Mouse (Mus musculus) forebrain, embryonic 16.5 days (tissue): ENCODE measurements around the gene Rnf150. TPM values are rescaled to one million over a fixed set of nuclear protein-coding genes. Genes with fewer than 3 reads are reported as not detected.

ENCODE experiments used
- ATAC-seq: fragments of 200-750 bp; cut with Nextera tagmentation; 2 replicates; pipeline ENCODE4 v1.8.0; 2017; ENCODE audit warnings: mild to moderate bottlenecking, moderate library complexity
- H3K27ac ChIP-seq: fragments of 300-500 bp; sonication (generic); 2 replicates; pipeline ENCODE4 v1.5.1; 2014; ENCODE audit warnings: low read length, control low read depth
- H3K27me3 ChIP-seq: fragments of 300-500 bp; sonication (generic); replicated peaks from 2 replicates; pipeline ENCODE4 v1.6.1; 2014; ENCODE audit warnings: low read length; ENCODE audit not compliant: control insufficient read depth, insufficient read depth
- H3K36me3 ChIP-seq: fragments of 300-500 bp; sonication (generic); 2 replicates; pipeline ENCODE4 v1.6.1; 2014; ENCODE audit not compliant: control insufficient read depth, insufficient read depth
- H3K4me1 ChIP-seq: fragments of 300-500 bp; sonication (generic); replicated peaks from 2 replicates; pipeline ENCODE4 v1.6.1; 2014; ENCODE audit warnings: low read length; ENCODE audit not compliant: control insufficient read depth, insufficient read depth
- H3K4me2 ChIP-seq: fragments of 300-500 bp; sonication (generic); 2 replicates; pipeline ENCODE4 v1.6.1; 2014; ENCODE audit warnings: mild to moderate bottlenecking, low read length, control low read depth
- H3K4me3 ChIP-seq: fragments of 300-500 bp; sonication (generic); replicated peaks from 2 replicates; pipeline ENCODE4 v1.5.1; 2014; ENCODE audit warnings: mild to moderate bottlenecking, low read length, control low read depth
- H3K9ac ChIP-seq: fragments of 300-500 bp; sonication (generic); replicated peaks from 2 replicates; pipeline ENCODE4 v1.6.1; 2014; ENCODE audit warnings: low read depth, low read length, control low read depth
- H3K9me3 ChIP-seq: fragments of 300-500 bp; sonication (generic); 2 replicates; pipeline ENCODE4 v1.6.1; 2016; ENCODE audit warnings: low read length; ENCODE audit not compliant: control insufficient read depth
- WGBS: fragments of 180-500 bp; shearing (Covaris S2); extraction: QIAGEN DNeasy Blood & Tissue Kit; methylation state at CpG from one replicate; pipeline ENCODE4 v1.1.7; 2014; 5-methylcytosine and 5-hydroxymethylcytosine counted together
- polyA plus RNA-seq: library from polyadenylated mRNA; unstranded; fragments of >200 nt; fragmentation: Nextera tagmentation; extraction: Ambion mirVana; gene quantifications from 2 replicates; pipeline ENCODE4 v1.2.1, GENCODE M21; 2015

The Rnf150 gene
- polyA plus RNA-seq, 1 experiment from 2014 or later, result 2.0 TPM

GRCm38 (mm10) chr8:82981244-82981855, 118.2 kb downstream of the Rnf150 start:
- WGBS, result 90% methylated on average over 4 of the region's 4 CpGs
- Histone ChIP-seq H3K9ac (no peak overlapping the region), H3K36me3 (no peaks in the 10 kb centered on the region), H3K27me3 (no peaks in the 10 kb centered on the region), H3K4me2 (no peak overlapping the region), H3K9me3 (no peaks in the 10 kb centered on the region), H3K4me3 (no peak overlapping the region), H3K4me1 (no peaks in the 10 kb centered on the region), H3K27ac (no peak overlapping the region)
- ATAC-seq, result peak; percentile 67

- no peaks in the 10 kb centered on the region; the same call in 1 of the 2 replicates for H3K4me1 ChIP-seq
- 59% methylated on average over 1 of the region's 1 CpGs for WGBS
- no peak overlapping the region for H3K4me3 ChIP-seq
- H3K4me2 ChIP-seq, result no peak overlapping the region
- ATAC-seq, result no peak
- no peaks in the 10 kb centered on the region for H3K27me3 ChIP-seq
- no peaks in the 10 kb centered on the region for H3K9me3 ChIP-seq
- H3K27ac ChIP-seq, result no peak overlapping the region
- H3K36me3 ChIP-seq, result no peaks in the 10 kb centered on the region
- no peak overlapping the region for H3K9ac ChIP-seq
These were observed 119.7 kb downstream of the Rnf150 start for GRCm38 (mm10) chr8:82982873-82983272.

- H3K27me3 ChIP-seq, result no peaks in the 10 kb centered on the region
- no peak overlapping the region for H3K9ac ChIP-seq
- no peak for ATAC-seq
- no peaks in the 10 kb centered on the region for H3K9me3 ChIP-seq
- H3K4me2 ChIP-seq, result no peak overlapping the region
- H3K36me3 ChIP-seq, result no peaks in the 10 kb centered on the region
- 83% methylated on average over 5 of the region's 5 CpGs for WGBS
- H3K27ac ChIP-seq, result no peak overlapping the region
- H3K4me1 ChIP-seq, result no peaks in the 10 kb centered on the region; the same call in 1 of the 2 replicates
- no peak overlapping the region for H3K4me3 ChIP-seq
These were observed 120.1 kb downstream of the Rnf150 start for GRCm38 (mm10) chr8:82983301-82983700.

GRCm38 (mm10) chr8:82992093-82992492, 128.9 kb downstream of the Rnf150 start:
- no peaks in the 10 kb centered on the region for H3K27me3 ChIP-seq
- H3K4me2 ChIP-seq, result no peak overlapping the region
- WGBS, result 64% methylated on average over 4 of the region's 4 CpGs
- H3K4me3 ChIP-seq, result no peak overlapping the region
- no peak for ATAC-seq
- H3K9ac ChIP-seq, result no peak overlapping the region
- no peaks in the 10 kb centered on the region for H3K9me3 ChIP-seq
- no peaks in the 10 kb centered on the region; the same call in 1 of the 2 replicates for H3K4me1 ChIP-seq
- H3K36me3 ChIP-seq, result no peaks in the 10 kb centered on the region
- no peak overlapping the region for H3K27ac ChIP-seq

DNA sequence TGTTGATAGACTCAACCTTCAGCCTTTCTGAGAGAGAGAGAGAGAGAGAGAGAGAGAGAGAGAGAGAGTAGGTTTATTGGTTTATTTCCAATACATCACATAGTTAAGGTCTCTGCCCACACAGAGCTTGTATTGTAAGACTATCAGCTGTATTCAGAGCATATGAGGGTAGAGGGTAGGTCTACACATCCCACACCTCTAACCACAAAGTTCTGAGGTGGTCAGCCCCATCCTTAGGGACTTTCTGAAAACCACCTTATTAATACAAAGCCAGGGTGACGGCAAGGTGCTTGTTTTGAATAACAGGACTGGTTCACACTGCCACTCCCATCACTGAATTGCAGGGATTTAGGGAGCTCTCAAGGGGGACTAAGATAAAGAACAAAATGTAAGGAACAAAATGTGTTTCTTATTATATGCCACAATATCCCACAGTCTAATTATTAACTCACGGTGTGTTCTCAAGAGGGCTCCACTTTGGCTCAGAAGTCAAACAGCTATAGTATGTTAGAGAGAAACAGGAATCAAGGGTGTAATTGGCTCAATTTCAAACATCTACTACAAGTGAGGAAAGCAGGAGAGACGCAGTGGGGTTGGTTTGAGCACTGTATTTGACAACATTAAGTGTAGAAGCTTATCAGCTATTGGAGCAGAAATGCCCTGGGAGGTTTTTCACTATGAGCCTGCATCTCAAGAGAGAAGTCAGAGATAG, 132.7 kb downstream of the Rnf150 start:
- no peak overlapping the region for H3K4me3 ChIP-seq
- no peaks in the 10 kb centered on the region for H3K36me3 ChIP-seq
- no peak overlapping the region for H3K9ac ChIP-seq
- H3K27ac ChIP-seq, result no peak overlapping the region
- 76% methylated on average over 3 of the region's 3 CpGs for WGBS
- H3K4me2 ChIP-seq, result no peak overlapping the region
- H3K4me1 ChIP-seq, result no peaks in the 10 kb centered on the region
- no peaks in the 10 kb centered on the region for H3K9me3 ChIP-seq
- H3K27me3 ChIP-seq, result no peaks in the 10 kb centered on the region
- ATAC-seq, result no peak

DNA sequence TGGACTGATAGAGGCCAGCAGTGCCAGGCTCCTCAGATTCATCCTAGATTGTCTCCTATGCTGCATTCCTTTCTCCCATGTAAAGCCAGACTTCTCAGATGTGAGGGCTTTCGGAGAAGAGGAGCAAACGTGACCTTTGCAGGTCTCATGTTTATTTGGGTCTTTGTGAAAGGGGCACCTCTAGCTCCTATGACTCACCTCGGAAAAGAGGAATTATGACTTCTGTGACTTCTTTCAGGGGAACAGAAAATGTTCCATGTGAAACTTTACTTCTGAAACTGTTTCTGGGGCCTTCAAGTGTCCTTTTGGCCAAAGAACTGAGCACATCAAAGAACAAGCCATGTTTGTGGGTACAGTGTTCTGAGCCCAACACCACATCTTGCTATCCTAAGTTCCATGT, 133.7 kb downstream of the Rnf150 start:
- Histone ChIP-seq H3K9me3 (no peaks in the 10 kb centered on the region), H3K27ac (no peak overlapping the region), H3K4me1 (no peaks in the 10 kb centered on the region), H3K36me3 (no peaks in the 10 kb centered on the region), H3K9ac (no peak overlapping the region), H3K27me3 (no peaks in the 10 kb centered on the region), H3K4me3 (no peak overlapping the region), H3K4me2 (no peak overlapping the region)
- no peak for ATAC-seq
- WGBS, result 87% methylated on average over 3 of the region's 3 CpGs

DNA sequence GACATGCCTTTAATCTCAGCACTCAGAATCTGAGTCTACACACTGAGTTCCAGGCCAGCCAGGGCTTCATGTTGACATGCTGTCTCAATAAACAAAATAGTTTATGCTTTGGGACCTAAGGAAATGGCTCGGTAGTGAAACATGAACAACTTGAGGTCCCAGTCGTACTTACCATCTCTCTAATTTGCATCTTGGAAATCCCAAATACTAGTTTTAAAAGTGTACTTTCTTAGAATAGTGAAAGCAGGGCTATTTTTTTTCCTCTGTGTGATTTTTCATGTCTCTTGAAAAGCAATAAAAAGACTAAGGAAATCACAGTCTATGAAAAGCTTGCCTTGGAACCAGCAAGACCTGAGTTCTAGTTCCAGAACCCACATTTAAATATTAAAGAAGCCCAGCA, 135.6 kb downstream of the Rnf150 start:
- WGBS, result 87% methylated on average over 2 of the region's 2 CpGs
- H3K4me1 ChIP-seq, result no peaks in the 10 kb centered on the region

GRCm38 (mm10) chr8:83003187-83003586, 140.0 kb downstream of the Rnf150 start:
- Histone ChIP-seq H3K9me3 (no peaks in the 10 kb centered on the region), H3K4me2 (no peak overlapping the region), H3K27me3 (no peaks in the 10 kb centered on the region), H3K4me1 (no peaks in the 10 kb centered on the region), H3K36me3 (peaks cover 4% of the 10 kb centered on the region; the same call in 1 of the 2 replicates), H3K27ac (no peak overlapping the region), H3K9ac (no peak overlapping the region), H3K4me3 (no peak overlapping the region)
- 89% methylated on average over 7 of the region's 7 CpGs for WGBS
- no peak for ATAC-seq

More for the DNA sequence above, 135.6 kb downstream of the Rnf150 start:
- H3K4me3 ChIP-seq, result no peak overlapping the region
- H3K9me3 ChIP-seq, result no peaks in the 10 kb centered on the region
- H3K4me2 ChIP-seq, result no peak overlapping the region
- no peaks in the 10 kb centered on the region for H3K27me3 ChIP-seq
- no peaks in the 10 kb centered on the region for H3K36me3 ChIP-seq
- H3K9ac ChIP-seq, result no peak overlapping the region
- ATAC-seq, result no peak
- H3K27ac ChIP-seq, result no peak overlapping the region

DNA sequence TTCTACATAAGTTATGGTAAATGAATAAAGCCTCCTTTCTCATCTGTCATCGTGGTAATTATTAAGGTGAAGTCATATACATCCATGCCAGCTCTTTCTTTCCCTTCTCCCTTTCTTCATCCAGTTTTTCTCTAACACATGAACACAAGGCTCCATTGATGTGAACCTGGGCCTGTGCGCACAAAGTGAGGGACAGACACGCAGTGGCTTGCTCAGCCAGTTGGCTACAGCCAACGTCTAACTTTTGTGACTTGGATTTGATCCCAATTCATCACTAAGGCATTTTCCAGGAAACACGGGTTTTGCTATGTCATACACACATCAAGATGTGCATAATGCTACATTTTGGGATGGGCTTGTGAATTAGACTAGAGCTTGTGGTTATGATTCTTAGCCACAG, 146.3 kb downstream of the Rnf150 start:
- Histone ChIP-seq H3K27me3 (no peaks in the 10 kb centered on the region), H3K36me3 (peaks cover 4% of the 10 kb centered on the region; the same call in 1 of the 2 replicates), H3K9ac (no peak overlapping the region), H3K4me1 (peaks cover 7% of the 10 kb centered on the region; the same call in 1 of the 2 replicates), H3K4me3 (no peak overlapping the region), H3K27ac (no peak overlapping the region), H3K4me2 (no peak overlapping the region), H3K9me3 (no peaks in the 10 kb centered on the region)
- no peak for ATAC-seq
- 78% methylated on average over 5 of the region's 5 CpGs for WGBS
